Comparison of ENCODE assay signal across 17 mouse cellular contexts in genomic region chr13:15537206-15537605, GRCm38 (mm10).
DNase-seq lines count a peak whose midpoint lies in the region; ATAC-seq and TF ChIP-seq lines count a peak whose summit lies in the region.
"Had no signal": no experiment of that assay in that cellular context is flagged by ENCODE, and none has a peak within 500 bp of the region (broad histone marks: within the 10 kb centered on the region; RNA-seq: fewer than 3 reads in every experiment).

No protein-coding gene starts in this region.

- no peak overlapping the region for H3K4me2 ChIP-seq in intestine, embryonic 15.5 days (replicated peaks)
- no peak overlapping the region for H3K4me2 ChIP-seq in intestine, postnatal 0 days (replicated peaks; ENCODE audit: low read depth)
- no peak overlapping the region for H3K4me2 ChIP-seq in lung, embryonic 15.5 days
- no peak overlapping the region for H3K4me2 ChIP-seq in lung, postnatal 0 days (replicated peaks; ENCODE audit: low read depth, low read length)
- no peak overlapping the region for H3K4me2 ChIP-seq in embryonic facial prominence, embryonic 13.5 days
- H3K4me2 ChIP-seq in forebrain, embryonic 16.5 days (ENCODE audit: low read length) = no peak overlapping the region
- H3K4me2 ChIP-seq: embryonic facial prominence, embryonic 15.5 days; hindbrain, embryonic 15.5 days; liver, embryonic 11.5 days; neural tube, embryonic 15.5 days had no signal

- H3K36me3 ChIP-seq in intestine, embryonic 15.5 days = no peaks in the 10 kb centered on the region
- no peaks in the 10 kb centered on the region for H3K36me3 ChIP-seq in intestine, postnatal 0 days (ENCODE audit: control insufficient read depth, insufficient read depth)
- H3K36me3 ChIP-seq in lung, embryonic 15.5 days = no peaks in the 10 kb centered on the region
- H3K36me3 ChIP-seq in lung, postnatal 0 days (ENCODE audit: insufficient read depth, low read length) = no peaks in the 10 kb centered on the region
- no peaks in the 10 kb centered on the region for H3K36me3 ChIP-seq in embryonic facial prominence, embryonic 13.5 days
- H3K36me3 ChIP-seq in forebrain, embryonic 16.5 days (ENCODE audit: control insufficient read depth, insufficient read depth) = no peaks in the 10 kb centered on the region
- H3K36me3 ChIP-seq: embryonic facial prominence, embryonic 15.5 days; hindbrain, embryonic 15.5 days; neural tube, embryonic 15.5 days had no signal

- ATAC-seq in intestine, embryonic 15.5 days = peak; percentile 25; the same call in 1 of the 2 replicates
- ATAC-seq in intestine, postnatal 0 days = no peak
- no peak for ATAC-seq in lung, embryonic 15.5 days (ENCODE audit: borderline replicate concordance, extremely low read depth, low FRiP score, low TSS enrichment)
- no peak for ATAC-seq in lung, postnatal 0 days
- ATAC-seq in embryonic facial prominence, embryonic 13.5 days (ENCODE audit: insufficient number of reproducible peaks, insufficient read depth, low FRiP score, low TSS enrichment, low read depth) = peak; percentile 52; the same call in 1 of the 2 replicates
- peak; percentile 34; the same call in 1 of the 2 replicates for ATAC-seq in forebrain, embryonic 16.5 days

- no peak overlapping the region for H3K27ac ChIP-seq in intestine, embryonic 15.5 days
- H3K27ac ChIP-seq in intestine, postnatal 0 days (ENCODE audit: low read depth, low read length) = no peak overlapping the region
- H3K27ac ChIP-seq in lung, embryonic 15.5 days = peak overlapping the region; percentile 4; the same call in 1 of the 2 replicates
- H3K27ac ChIP-seq in lung, postnatal 0 days (ENCODE audit: low read length) = no peak overlapping the region
- H3K27ac ChIP-seq in embryonic facial prominence, embryonic 13.5 days = 0 out of 2 replicates have a peak overlapping the region, but pooled peaks have one; percentile 1
- no peak overlapping the region for H3K27ac ChIP-seq in forebrain, embryonic 16.5 days (ENCODE audit: low read length)
- H3K27ac ChIP-seq: embryonic facial prominence, embryonic 15.5 days; hindbrain, embryonic 15.5 days; neural tube, embryonic 15.5 days; stomach, postnatal 0 days had no signal

- DNase-seq in lung, postnatal 0 days (ENCODE audit: low spot score) = no peak
- DNase-seq in left cerebral cortex, adult 11 months (ENCODE audit: low spot score) = no peak
- no peak for DNase-seq in ovary, postnatal 36 days (ENCODE audit: low spot score)
- DNase-seq: adrenal gland, postnatal 25 days; B cell, adult 2 months; heart, postnatal 14 days; lung, adult 2 months had no signal

- WGBS in intestine, embryonic 15.5 days = 40% methylated on average over 5 of the region's 5 CpGs
- WGBS in intestine, postnatal 0 days = 37% methylated on average over 5 of the region's 5 CpGs
- 31% methylated on average over 5 of the region's 5 CpGs for WGBS in lung, embryonic 15.5 days
- WGBS in lung, postnatal 0 days = 34% methylated on average over 5 of the region's 5 CpGs
- WGBS in embryonic facial prominence, embryonic 13.5 days = 54% methylated on average over 5 of the region's 5 CpGs
- WGBS in forebrain, embryonic 16.5 days = 27% methylated on average over 5 of the region's 5 CpGs

- no peak overlapping the region for H3K9ac ChIP-seq in intestine, embryonic 15.5 days
- H3K9ac ChIP-seq in intestine, postnatal 0 days (ENCODE audit: low read depth, low read length) = no peak overlapping the region
- H3K9ac ChIP-seq in lung, embryonic 15.5 days = no peak overlapping the region
- H3K9ac ChIP-seq in lung, postnatal 0 days (replicated peaks; ENCODE audit: low read depth) = no peak overlapping the region
- no peak overlapping the region for H3K9ac ChIP-seq in embryonic facial prominence, embryonic 13.5 days
- no peak overlapping the region for H3K9ac ChIP-seq in forebrain, embryonic 16.5 days (replicated peaks; ENCODE audit: low read depth, low read length)
- H3K9ac ChIP-seq: embryonic facial prominence, embryonic 15.5 days; hindbrain, embryonic 15.5 days; neural tube, embryonic 15.5 days had no signal

- TF ChIP-seq EP300 in lung, postnatal 0 days (IDR thresholded peaks at IDR 0.05) = no peak

- H3K4me3 ChIP-seq in intestine, embryonic 15.5 days (replicated peaks) = no peak overlapping the region
- no peak overlapping the region for H3K4me3 ChIP-seq in intestine, postnatal 0 days (ENCODE audit: low read depth, low read length)
- no peak overlapping the region for H3K4me3 ChIP-seq in lung, embryonic 15.5 days
- H3K4me3 ChIP-seq in lung, postnatal 0 days (ENCODE audit: low read depth, low read length) = no peak overlapping the region
- H3K4me3 ChIP-seq in embryonic facial prominence, embryonic 13.5 days = no peak overlapping the region
- no peak overlapping the region for H3K4me3 ChIP-seq in forebrain, embryonic 16.5 days (replicated peaks; ENCODE audit: low read length)
- H3K4me3 ChIP-seq: embryonic facial prominence, embryonic 15.5 days; hindbrain, embryonic 15.5 days; neural tube, embryonic 15.5 days had no signal

- H3K27me3 ChIP-seq in intestine, embryonic 15.5 days (replicated peaks) = no peaks in the 10 kb centered on the region
- no peaks in the 10 kb centered on the region for H3K27me3 ChIP-seq in intestine, postnatal 0 days (replicated peaks; ENCODE audit: control insufficient read depth, insufficient read depth, low read length)
- H3K27me3 ChIP-seq in lung, embryonic 15.5 days = no peaks in the 10 kb centered on the region
- H3K27me3 ChIP-seq in lung, postnatal 0 days (replicated peaks; ENCODE audit: insufficient read depth, low read length) = no peaks in the 10 kb centered on the region
- H3K27me3 ChIP-seq in embryonic facial prominence, embryonic 13.5 days = no peaks in the 10 kb centered on the region
- H3K27me3 ChIP-seq in forebrain, embryonic 16.5 days (replicated peaks; ENCODE audit: control insufficient read depth, insufficient read depth, low read length) = no peaks in the 10 kb centered on the region
- H3K27me3 ChIP-seq: embryonic facial prominence, embryonic 15.5 days; hindbrain, embryonic 15.5 days; neural tube, embryonic 15.5 days had no signal

- H3K9me3 ChIP-seq in intestine, embryonic 15.5 days = no peaks in the 10 kb centered on the region
- H3K9me3 ChIP-seq in intestine, postnatal 0 days (ENCODE audit: control insufficient read depth) = no peaks in the 10 kb centered on the region
- no peaks in the 10 kb centered on the region for H3K9me3 ChIP-seq in lung, embryonic 15.5 days
- H3K9me3 ChIP-seq in lung, postnatal 0 days (ENCODE audit: low read length) = no peaks in the 10 kb centered on the region
- H3K9me3 ChIP-seq in embryonic facial prominence, embryonic 13.5 days = no peaks in the 10 kb centered on the region
- no peaks in the 10 kb centered on the region for H3K9me3 ChIP-seq in forebrain, embryonic 16.5 days (ENCODE audit: control insufficient read depth, low read length)
- H3K9me3 ChIP-seq: embryonic facial prominence, embryonic 15.5 days; hindbrain, embryonic 15.5 days; neural tube, embryonic 15.5 days had no signal

- peaks cover 10% of the 10 kb centered on the region; the same call in 1 of the 2 replicates for H3K4me1 ChIP-seq in intestine, embryonic 15.5 days (replicated peaks)
- no peaks in the 10 kb centered on the region for H3K4me1 ChIP-seq in intestine, postnatal 0 days (replicated peaks; ENCODE audit: control insufficient read depth, insufficient read depth, low read length)
- peaks cover 37% of the 10 kb centered on the region for H3K4me1 ChIP-seq in lung, embryonic 15.5 days
- H3K4me1 ChIP-seq in lung, postnatal 0 days (ENCODE audit: insufficient read depth, low read depth, low read length) = peaks cover 7% of the 10 kb centered on the region; the same call in 1 of the 2 replicates
- peaks cover 35% of the 10 kb centered on the region for H3K4me1 ChIP-seq in embryonic facial prominence, embryonic 13.5 days
- peaks cover 31% of the 10 kb centered on the region for H3K4me1 ChIP-seq in forebrain, embryonic 16.5 days (replicated peaks; ENCODE audit: control insufficient read depth, insufficient read depth, low read length)

- no peak for TF ChIP-seq CTCF in intestine, postnatal 0 days (IDR thresholded peaks at IDR 0.05; ENCODE audit: low read depth)
- no peak for TF ChIP-seq CTCF in lung, postnatal 0 days (IDR thresholded peaks at IDR 0.05)

Comparison
In these comparisons a context has a peak if more than half of its experiments do, and no peak if none do; other contexts are left out.
1. ATAC-seq: peak in intestine, embryonic 15.5 days (single experiment), embryonic facial prominence, embryonic 13.5 days (single experiment) and forebrain, embryonic 16.5 days (single experiment); none in intestine, postnatal 0 days (single experiment), lung, embryonic 15.5 days (single experiment) and lung, postnatal 0 days (single experiment).
2. H3K27ac ChIP-seq: peak in lung, embryonic 15.5 days (single experiment) and embryonic facial prominence, embryonic 13.5 days (single experiment); none in intestine, embryonic 15.5 days (single experiment), intestine, postnatal 0 days (single experiment), lung, postnatal 0 days (single experiment) and forebrain, embryonic 16.5 days (single experiment).